In the genomic region with DNA sequence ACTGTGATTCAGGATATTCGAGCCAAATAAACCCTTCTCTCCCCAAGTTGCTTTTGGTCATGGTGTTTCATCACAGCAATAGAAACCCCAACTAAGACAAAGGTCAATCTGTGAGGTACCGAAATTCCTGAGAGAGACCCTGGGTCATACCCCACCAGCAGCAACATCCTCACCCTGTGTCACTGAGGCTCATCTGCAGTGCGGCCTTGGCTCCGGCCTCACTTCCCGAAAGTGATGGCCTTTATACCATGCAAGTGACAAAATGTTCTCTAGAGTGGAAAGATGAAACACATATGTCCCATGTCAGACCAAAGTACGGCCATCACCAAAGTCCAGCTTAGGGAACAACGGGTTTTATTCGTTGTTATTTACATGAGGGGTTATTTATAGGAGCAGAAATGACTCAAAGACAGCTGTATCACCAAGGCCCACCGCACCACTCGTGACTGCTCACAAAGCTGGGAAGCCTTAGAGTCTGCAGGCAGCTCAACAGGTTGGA, we compare ENCODE assay signal across 26 mouse cellular contexts. TPM values are rescaled to one million over a fixed set of nuclear protein-coding genes. Genes with fewer than 3 reads are reported as not detected.
A peak's percentile ranks its signal among the peaks of the same experiment; 100 is the strongest.
DNase-seq lines count a peak whose midpoint lies in the region; ATAC-seq and TF ChIP-seq lines count a peak whose summit lies in the region.
"Had no signal": no experiment of that assay in that cellular context is flagged by ENCODE, and none has a peak within 500 bp of the region (broad histone marks: within the 10 kb centered on the region; RNA-seq: fewer than 3 reads in every experiment).

No protein-coding gene starts in this region.

- no peak overlapping the region for H3K4me3 ChIP-seq in heart, embryonic 10.5 days
- no peak overlapping the region for H3K4me3 ChIP-seq in lung, postnatal 0 days (ENCODE audit: low read depth, low read length)
- no peak overlapping the region for H3K4me3 ChIP-seq in lung, adult 2 months (replicated peaks; ENCODE audit: extremely low read depth, low read depth, low read length)
- H3K4me3 ChIP-seq in neural tube, embryonic 11.5 days (ENCODE audit: low read depth, low read length) = no peak overlapping the region
- H3K4me3 ChIP-seq: embryonic facial prominence, embryonic 10.5 days; embryonic facial prominence, embryonic 13.5 days; erythroblast, embryonic 14.5 days; forebrain, embryonic 12.5 days; forebrain, embryonic 15.5 days; heart, embryonic 13.5 days; hindbrain, embryonic 12.5 days; hindbrain, embryonic 15.5 days had no signal

- peaks cover 47% of the 10 kb centered on the region for H3K4me1 ChIP-seq in heart, embryonic 10.5 days
- peaks cover 7% of the 10 kb centered on the region; the same call in 1 of the 2 replicates for H3K4me1 ChIP-seq in lung, postnatal 0 days (ENCODE audit: insufficient read depth, low read depth, low read length)
- H3K4me1 ChIP-seq in lung, adult 2 months (ENCODE audit: control insufficient read depth, insufficient read depth, low read length) = peaks cover 2% of the 10 kb centered on the region; the same call in 1 of the 2 replicates
- peaks cover 9% of the 10 kb centered on the region; the same call in 1 of the 2 replicates for H3K4me1 ChIP-seq in neural tube, embryonic 11.5 days (ENCODE audit: control insufficient read depth, insufficient read depth, low read length)

- TF ChIP-seq EP300 in lung, postnatal 0 days (IDR thresholded peaks at IDR 0.05) = peak; percentile 97

- 87% methylated on average over 10 of the region's 10 CpGs for WGBS in heart, embryonic 10.5 days
- WGBS in lung, postnatal 0 days = 66% methylated on average over 10 of the region's 10 CpGs
- 69% methylated on average over 10 of the region's 10 CpGs for WGBS in lung, adult 2 months
- WGBS in neural tube, embryonic 11.5 days = 92% methylated on average over 10 of the region's 10 CpGs

- TF ChIP-seq POLR2A in lung, adult 2 months (IDR thresholded peaks at IDR 0.05; ENCODE audit: borderline replicate concordance, extremely low read depth, low read depth, low read length) = no peak

- no peak for TF ChIP-seq CTCF in lung, postnatal 0 days (IDR thresholded peaks at IDR 0.05)
- no peak for TF ChIP-seq CTCF in lung, adult 2 months (IDR thresholded peaks at IDR 0.05; ENCODE audit: insufficient read depth, low read length)

- intact Hi-C loops in heart, postnatal 10 days (cut with DNase I) = loop anchor here (2.0 to 5.0 kb wide), 2 partner anchors 51 to 265 kb away; a partner anchor contains a TSS

- H3K9me3 ChIP-seq in heart, embryonic 10.5 days = 0 out of 2 replicates have a peak, but pooled peaks cover 4% of the 10 kb centered on the region
- H3K9me3 ChIP-seq in lung, postnatal 0 days (ENCODE audit: low read length) = no peaks in the 10 kb centered on the region
- H3K9me3 ChIP-seq in neural tube, embryonic 11.5 days (ENCODE audit: control insufficient read depth, low read length) = no peaks in the 10 kb centered on the region
- H3K9me3 ChIP-seq: embryonic facial prominence, embryonic 10.5 days; forebrain, embryonic 12.5 days; forebrain, embryonic 15.5 days; heart, embryonic 13.5 days; hindbrain, embryonic 12.5 days; hindbrain, embryonic 15.5 days had no signal

- no peak overlapping the region for H3K9ac ChIP-seq in lung, postnatal 0 days (replicated peaks; ENCODE audit: low read depth)
- no peak overlapping the region for H3K9ac ChIP-seq in neural tube, embryonic 11.5 days (ENCODE audit: low read length)
- H3K9ac ChIP-seq: embryonic facial prominence, embryonic 13.5 days; forebrain, embryonic 12.5 days; forebrain, embryonic 15.5 days; hindbrain, embryonic 12.5 days; hindbrain, embryonic 15.5 days had no signal

- peaks cover 18% of the 10 kb centered on the region for H3K27me3 ChIP-seq in heart, embryonic 10.5 days (ENCODE audit: insufficient read depth, poor library complexity, severe bottlenecking)
- H3K27me3 ChIP-seq in lung, postnatal 0 days (replicated peaks; ENCODE audit: insufficient read depth, low read length) = no peaks in the 10 kb centered on the region
- H3K27me3 ChIP-seq in neural tube, embryonic 11.5 days (ENCODE audit: control insufficient read depth, insufficient read depth, low read length) = no peaks in the 10 kb centered on the region
- H3K27me3 ChIP-seq: forebrain, embryonic 15.5 days; hindbrain, embryonic 12.5 days; hindbrain, embryonic 15.5 days had no signal

- peak; percentile 74 for ATAC-seq in lung, postnatal 0 days
- ATAC-seq in neural tube, embryonic 11.5 days (ENCODE audit: insufficient read depth, low FRiP score, low TSS enrichment) = no peak
- ATAC-seq: CD4-positive, CD25-positive, alpha-beta regulatory T cell, adult 4 months; forebrain, embryonic 15.5 days had no signal

- H3K4me2 ChIP-seq in lung, postnatal 0 days (replicated peaks; ENCODE audit: low read depth, low read length) = no peak overlapping the region
- H3K4me2 ChIP-seq in neural tube, embryonic 11.5 days (ENCODE audit: low read depth) = no peak overlapping the region
- H3K4me2 ChIP-seq: embryonic facial prominence, embryonic 13.5 days; forebrain, embryonic 12.5 days; forebrain, embryonic 15.5 days; heart, embryonic 13.5 days; hindbrain, embryonic 12.5 days; hindbrain, embryonic 15.5 days had no signal

- 0 out of 2 replicates have a peak overlapping the region, but pooled peaks have one; percentile 18 for H3K27ac ChIP-seq in heart, embryonic 10.5 days
- H3K27ac ChIP-seq in lung, postnatal 0 days (ENCODE audit: low read length) = peak overlapping the region; percentile 72
- no peak overlapping the region for H3K27ac ChIP-seq in neural tube, embryonic 11.5 days (ENCODE audit: low read depth, low read length)
- H3K27ac ChIP-seq: embryonic facial prominence, embryonic 13.5 days; forebrain, embryonic 12.5 days; forebrain, embryonic 15.5 days; heart, embryonic 13.5 days; hindbrain, embryonic 12.5 days; hindbrain, embryonic 15.5 days had no signal

- no peaks in the 10 kb centered on the region for H3K36me3 ChIP-seq in heart, embryonic 10.5 days
- H3K36me3 ChIP-seq in lung, postnatal 0 days (ENCODE audit: insufficient read depth, low read length) = no peaks in the 10 kb centered on the region
- H3K36me3 ChIP-seq in neural tube, embryonic 11.5 days (ENCODE audit: control insufficient read depth, insufficient read depth, low read length) = no peaks in the 10 kb centered on the region
- H3K36me3 ChIP-seq: embryonic facial prominence, embryonic 10.5 days; embryonic facial prominence, embryonic 13.5 days; forebrain, embryonic 12.5 days; forebrain, embryonic 15.5 days; heart, embryonic 13.5 days; hindbrain, embryonic 12.5 days; hindbrain, embryonic 15.5 days had no signal

- no peak for DNase-seq in heart, embryonic 10.5 days (ENCODE audit: low spot score)
- DNase-seq in heart, postnatal 10 days = no peak
- peak; percentile 86 for DNase-seq in lung, postnatal 0 days (ENCODE audit: low spot score)
- DNase-seq in lung, adult 2 months = no peak
- DNase-seq in neural tube, embryonic 11.5 days (ENCODE audit: low spot score) = peak; percentile 4
- DNase-seq in neural tube, embryonic 10.5 days (ENCODE audit: extremely low spot score, low spot score) = no peak
- DNase-seq: adrenal gland, adult 2 months; adrenal gland, postnatal 14 days; cerebellum, adult 11 months; cerebellum, adult 9-11 months; cerebellum, postnatal 36 days; embryo, embryonic 11 days; gastrocnemius, postnatal 25 days had no signal

RNA-seq across cellular contexts. Expression of a gene that starts 7.7 kb away (rescaled TPM):
- polyA plus RNA-seq in heart, embryonic 10.5 days (2016; fragmentation: Nextera tagmentation; extraction: Ambion mirVana) = 0.02 TPM in 1 of 2 replicates, not detected in the other
- under 1 TPM; 0.05 to 0.22 TPM for total RNA-seq in heart, postnatal 10 days (2021)
- polyA plus RNA-seq in lung, postnatal 0 days (2015; fragmentation: Nextera tagmentation; extraction: Ambion mirVana) = 0.61 and 0.77 TPM in 2 replicates
- 6.6 and 7.9 TPM in 2 replicates for polyA plus RNA-seq in lung, adult 2 months (2012; rRNA removed)
- polyA plus RNA-seq in neural tube, embryonic 11.5 days (2014; fragmentation: Nextera tagmentation; extraction: Ambion mirVana) = not detected in 2 replicates
- total RNA-seq: gastrocnemius, adult 8-10 months; hematopoietic stem cell, adult 5-6 weeks; MEL had no signal
- polyA plus RNA-seq: C2C12; CD4-positive, CD25-positive, alpha-beta regulatory T cell, adult 4 months had no signal

RNA-seq across cellular contexts. Expression of a gene that starts 13.3 kb away (rescaled TPM):
- polyA plus RNA-seq in heart, embryonic 10.5 days (2016; fragmentation: Nextera tagmentation; extraction: Ambion mirVana) = 43.7 and 53.9 TPM in 2 replicates
- 100 to 1,000 TPM; 168 to 234 TPM for total RNA-seq in heart, postnatal 10 days (2021)
- 29.0 and 33.0 TPM in 2 replicates for polyA plus RNA-seq in lung, postnatal 0 days (2015; fragmentation: Nextera tagmentation; extraction: Ambion mirVana)
- 49.9 and 56.2 TPM in 2 replicates for polyA plus RNA-seq in lung, adult 2 months (2012; rRNA removed)
- 58.8 and 65.0 TPM in 2 replicates for polyA plus RNA-seq in neural tube, embryonic 11.5 days (2014; fragmentation: Nextera tagmentation; extraction: Ambion mirVana)

RNA-seq across cellular contexts. Expression of a gene that starts 49.9 kb away (rescaled TPM):
- polyA plus RNA-seq in heart, embryonic 10.5 days (2016; fragmentation: Nextera tagmentation; extraction: Ambion mirVana) = 32.7 and 34.7 TPM in 2 replicates
- 10 to 100 TPM; 14.8 to 16.3 TPM for total RNA-seq in heart, postnatal 10 days (2021)
- 14.2 and 15.5 TPM in 2 replicates for polyA plus RNA-seq in lung, postnatal 0 days (2015; fragmentation: Nextera tagmentation; extraction: Ambion mirVana)
- 16.3 and 16.4 TPM in 2 replicates for polyA plus RNA-seq in lung, adult 2 months (2012; rRNA removed)
- 33.8 and 35.6 TPM in 2 replicates for polyA plus RNA-seq in neural tube, embryonic 11.5 days (2014; fragmentation: Nextera tagmentation; extraction: Ambion mirVana)

RNA-seq across cellular contexts. Expression of a gene that starts 58.7 kb away (rescaled TPM):
- polyA plus RNA-seq in heart, embryonic 10.5 days (2016; fragmentation: Nextera tagmentation; extraction: Ambion mirVana) = 0.31 and 0.62 TPM in 2 replicates
- total RNA-seq in heart, postnatal 10 days (2021) = 1 to 10 TPM; 1.2 to 1.3 TPM
- polyA plus RNA-seq in lung, postnatal 0 days (2015; fragmentation: Nextera tagmentation; extraction: Ambion mirVana) = 9.9 and 10.9 TPM in 2 replicates
- 27.1 and 30.6 TPM in 2 replicates for polyA plus RNA-seq in lung, adult 2 months (2012; rRNA removed)
- polyA plus RNA-seq in neural tube, embryonic 11.5 days (2014; fragmentation: Nextera tagmentation; extraction: Ambion mirVana) = 0.41 and 1.4 TPM in 2 replicates

Comparison
In these comparisons a context has a peak if more than half of its experiments do, and no peak if none do; other contexts are left out.
1. DNase-seq: peak in lung, postnatal 0 days (single experiment) and neural tube, embryonic 11.5 days (single experiment); none in heart, embryonic 10.5 days (single experiment), heart, postnatal 10 days (0 of 2), lung, adult 2 months (single experiment) and neural tube, embryonic 10.5 days (single experiment).